Mouse (Mus musculus) liver, adult 2 months (tissue): ENCODE data around the gene Gm21093. TPM values are rescaled to one million over a fixed set of nuclear protein-coding genes. Genes with fewer than 3 reads are reported as not detected.
"Not testable (repeated sequence)": the region's sequence is repeated elsewhere in the genome, so short reads cannot be mapped to it uniquely, and the experiment has no call there.

Experiments
- DNase-seq: peaks from one replicate; pipeline ENCODE4 v3.0.0-alpha.2; 2011; ENCODE audit warnings: low read depth, low spot score; ENCODE audit errors: extremely low read depth
- H3K27ac ChIP-seq: fragments of 200-500 bp; replicated peaks from 2 replicates; pipeline ENCODE4 v1.5.1; 2012; ENCODE audit warnings: low read depth, mild to moderate bottlenecking, control low read depth, inconsistent platforms, low read length; ENCODE audit not compliant: insufficient read depth
- H3K27me3 ChIP-seq: fragments of 200-500 bp; 2 replicates; pipeline ENCODE4 v1.6.1; 2012; ENCODE audit warnings: mild to moderate bottlenecking, moderate library complexity, low read length, inconsistent platforms; ENCODE audit not compliant: control insufficient read depth, insufficient read depth
- H3K36me3 ChIP-seq: fragments of 200-500 bp; 2 replicates; pipeline ENCODE4 v1.6.1; 2012; ENCODE audit warnings: low read length, inconsistent platforms; ENCODE audit not compliant: control insufficient read depth, insufficient read depth
- H3K4me1 ChIP-seq: fragments of 200-500 bp; 2 replicates; pipeline ENCODE4 v1.6.1; 2011; ENCODE audit warnings: low read length; ENCODE audit not compliant: control insufficient read depth, insufficient read depth
- H3K4me3 ChIP-seq: fragments of 200-500 bp; 2 replicates; pipeline ENCODE4 v1.5.1; 2011; ENCODE audit warnings: low read depth, mild to moderate bottlenecking, control low read depth, low read length, moderate library complexity; ENCODE audit not compliant: insufficient read depth
- H3K79me2 ChIP-seq: fragments of 200-500 bp; 2 replicates; pipeline ENCODE4 v1.6.1; 2012; ENCODE audit warnings: inconsistent platforms, mild to moderate bottlenecking, low read length, moderate library complexity; ENCODE audit not compliant: control insufficient read depth, insufficient read depth
- H3K9ac ChIP-seq: fragments of 200-500 bp; 2 replicates; pipeline ENCODE4 v1.6.1; 2012; ENCODE audit warnings: low read depth, mild to moderate bottlenecking, control low read depth, inconsistent platforms, low read length
- WGBS: fragments of 180-500 bp; shearing (Covaris S2); methylation state at CpG from one replicate; pipeline ENCODE4 v1.1.7; 2018; 5-methylcytosine and 5-hydroxymethylcytosine counted together
- polyA plus RNA-seq: library from polyadenylated mRNA; depleted of rRNA; stranded (reverse); fragments of >200 nt; gene quantifications from 2 replicates; pipeline ENCODE4 v1.2.3, GENCODE M21; 2012; rRNA removed
- total RNA-seq: library from RNA; depleted of rRNA; stranded (reverse); fragments of >200 nt; gene quantifications from 2 replicates; pipeline ENCODE4 v1.2.3, GENCODE M21; 2014; rRNA removed

The Gm21093 gene
- total RNA-seq (not detected in 2 replicates), polyA plus RNA-seq (not detected in 2 replicates)

GRCm38 (mm10) chr4:42034626-42035025 is at the start of gene Gm21093:
Gene Gm21093, minus strand, starts transcription at chr4:42034726.
- H3K4me1 ChIP-seq, H3K27ac ChIP-seq, H3K36me3 ChIP-seq, H3K4me3 ChIP-seq, H3K27me3 ChIP-seq, H3K9ac ChIP-seq, H3K79me2 ChIP-seq, DNase-seq: not testable (repeated sequence)
- no CpG with 5 or more reads among the region's 8 CpGs for WGBS

Other genes with a start within 250 kb of the Gm21093 start
- not detected in 2 replicates for gene Gm21541, start 131.1 kb downstream of the Gm21093 start, total RNA-seq
- not detected in 2 replicates for gene Gm21541, start 131.1 kb downstream of the Gm21093 start, polyA plus RNA-seq
- not detected in 2 replicates for gene Gm20878, start 93.2 kb downstream of the Gm21093 start, total RNA-seq
- 0.27 and 0.33 TPM in 2 replicates for gene Gm20878, start 93.2 kb downstream of the Gm21093 start, polyA plus RNA-seq
- gene Fam205a4, start 68.7 kb downstream of the Gm21093 start, total RNA-seq: not detected in 2 replicates
- not detected in 2 replicates for gene Fam205a4, start 68.7 kb downstream of the Gm21093 start, polyA plus RNA-seq
- gene Gm3893, start 56.5 kb upstream of the Gm21093 start, total RNA-seq: not detected in 2 replicates
- gene Gm3893, start 56.5 kb upstream of the Gm21093 start, polyA plus RNA-seq: not detected in 2 replicates
- 0.92 TPM in 1 of 2 replicates, not detected in the other for gene Gm13304, start 80.1 kb upstream of the Gm21093 start, total RNA-seq
- not detected in 2 replicates for gene Gm13304, start 80.1 kb upstream of the Gm21093 start, polyA plus RNA-seq
- not detected in 2 replicates for gene Gm13306, start 118.7 kb upstream of the Gm21093 start, total RNA-seq
- not detected in 2 replicates for gene Gm13306, start 118.7 kb upstream of the Gm21093 start, polyA plus RNA-seq
- gene Gm13305, start 133.9 kb upstream of the Gm21093 start, total RNA-seq: not detected in 2 replicates
- gene Gm13305, start 133.9 kb upstream of the Gm21093 start, polyA plus RNA-seq: 0.10 TPM in 1 of 2 replicates, not detected in the other
- gene Gm10600, start 205.9 kb upstream of the Gm21093 start, total RNA-seq: not detected in 2 replicates
- not detected in 2 replicates for gene Gm10600, start 205.9 kb upstream of the Gm21093 start, polyA plus RNA-seq
- gene Ccl21b, start 221.0 kb upstream of the Gm21093 start, total RNA-seq: not detected in 2 replicates
- not detected in 2 replicates for gene Ccl21b, start 221.0 kb upstream of the Gm21093 start, polyA plus RNA-seq